Mouse (Mus musculus): ENCODE measurements around the gene Gpatch11. TPM values are rescaled to one million over a fixed set of nuclear protein-coding genes. Genes with fewer than 3 reads are reported as not detected.
"Not testable (repeated sequence)": the region's sequence is repeated elsewhere in the genome, so short reads cannot be mapped to it uniquely, and the experiment has no call there.

The Gpatch11 gene
- total RNA-seq (2021), result 10 to 100 TPM; 33.3 to 36.9 TPM

- intact Hi-C loops (cut with DNase I), result no loop called here
- peak; percentile 100 for DNase-seq
Observed at GRCm38 (mm10) chr17:78834856-78835835, at the start of gene Gpatch11, which contains the start of gene Heatr5b. Gene Gpatch11 (plus strand): TSS chr17:78835567. Gene Heatr5b (minus strand): TSS chr17:78835364.

GRCm38 (mm10) chr17:78788273-78788672, 47.1 kb upstream of the Gpatch11 start:
- DNase-seq; intact Hi-C loops (cut with DNase I): not testable (repeated sequence)

- DNase-seq, result no peak
- intact Hi-C loops (cut with DNase I), result no loop called here
Observed at GRCm38 (mm10) chr17:78791068-78791689, 44.2 kb upstream of the Gpatch11 start.

- DNase-seq, result no peak
- intact Hi-C loops (cut with DNase I), result no loop called here
Observed at GRCm38 (mm10) chr17:78791690-78792070, 43.7 kb upstream of the Gpatch11 start.

- intact Hi-C loops (cut with DNase I), result no loop called here
- DNase-seq, result no peak
Observed at GRCm38 (mm10) chr17:78792122-78792521, 43.2 kb upstream of the Gpatch11 start.

GRCm38 (mm10) chr17:78794390-78794789, 41.0 kb upstream of the Gpatch11 start:
- DNase-seq, result no peak
- intact Hi-C loops (cut with DNase I), result no loop called here

- intact Hi-C loops (cut with DNase I), result no loop called here
- no peak for DNase-seq
Observed at GRCm38 (mm10) chr17:78797222-78797621, 38.1 kb upstream of the Gpatch11 start.

- DNase-seq, result no peak
- intact Hi-C loops (cut with DNase I), result no loop called here
Observed at GRCm38 (mm10) chr17:78809019-78809418, 26.3 kb upstream of the Gpatch11 start.

GRCm38 (mm10) chr17:78809582-78809981, 25.8 kb upstream of the Gpatch11 start:
- no peak for DNase-seq
- intact Hi-C loops (cut with DNase I), result no loop called here

- intact Hi-C loops (cut with DNase I), result no loop called here
Observed at GRCm38 (mm10) chr17:78824346-78824745, 11.0 kb upstream of the Gpatch11 start.

GRCm38 (mm10) chr17:78836056-78836455, 689 bp downstream of the Gpatch11 start:
- intact Hi-C loops (cut with DNase I), result no loop called here
- DNase-seq, result no peak

More at GRCm38 (mm10) chr17:78824346-78824745, 11.0 kb upstream of the Gpatch11 start:
- DNase-seq, result no peak

GRCm38 (mm10) chr17:78842271-78842928, 7.0 kb downstream of the Gpatch11 start:
- DNase-seq, result no peak
- intact Hi-C loops (cut with DNase I), result loop anchor here (5.0 kb wide), 1 partner anchor 80 kb away; no protein-coding TSS in a partner anchor

GRCm38 (mm10) chr17:78856243-78856642, 20.9 kb downstream of the Gpatch11 start:
- intact Hi-C loops (cut with DNase I), result no loop called here

GRCm38 (mm10) chr17:78873886-78874285, 38.5 kb downstream of the Gpatch11 start:
- intact Hi-C loops (cut with DNase I), result no loop called here
- no peak for DNase-seq

More at GRCm38 (mm10) chr17:78856243-78856642, 20.9 kb downstream of the Gpatch11 start:
- DNase-seq, result no peak

GRCm38 (mm10) chr17:78881878-78882304, 46.5 kb downstream of the Gpatch11 start:
- peak; percentile 24 for DNase-seq
- intact Hi-C loops (cut with DNase I), result no loop called here

GRCm38 (mm10) chr17:78882401-78883112, 47.2 kb downstream of the Gpatch11 start, which contains the start of gene Eif2ak2:
Gene Eif2ak2 (minus strand): TSS chr17:78882573.
- intact Hi-C loops (cut with DNase I), result no loop called here
- DNase-seq, result peak; percentile 70

GRCm38 (mm10) chr17:78883291-78883690, 47.9 kb downstream of the Gpatch11 start:
- intact Hi-C loops (cut with DNase I), result no loop called here
- no peak for DNase-seq

- no peak for DNase-seq
- intact Hi-C loops (cut with DNase I), result no loop called here
Observed at GRCm38 (mm10) chr17:78885286-78886065, 50.1 kb downstream of the Gpatch11 start.

- intact Hi-C loops (cut with DNase I), result no loop called here
- peak; percentile 22 for DNase-seq
Observed at GRCm38 (mm10) chr17:78888554-78888953, 53.2 kb downstream of the Gpatch11 start.
